In the genomic region with DNA sequence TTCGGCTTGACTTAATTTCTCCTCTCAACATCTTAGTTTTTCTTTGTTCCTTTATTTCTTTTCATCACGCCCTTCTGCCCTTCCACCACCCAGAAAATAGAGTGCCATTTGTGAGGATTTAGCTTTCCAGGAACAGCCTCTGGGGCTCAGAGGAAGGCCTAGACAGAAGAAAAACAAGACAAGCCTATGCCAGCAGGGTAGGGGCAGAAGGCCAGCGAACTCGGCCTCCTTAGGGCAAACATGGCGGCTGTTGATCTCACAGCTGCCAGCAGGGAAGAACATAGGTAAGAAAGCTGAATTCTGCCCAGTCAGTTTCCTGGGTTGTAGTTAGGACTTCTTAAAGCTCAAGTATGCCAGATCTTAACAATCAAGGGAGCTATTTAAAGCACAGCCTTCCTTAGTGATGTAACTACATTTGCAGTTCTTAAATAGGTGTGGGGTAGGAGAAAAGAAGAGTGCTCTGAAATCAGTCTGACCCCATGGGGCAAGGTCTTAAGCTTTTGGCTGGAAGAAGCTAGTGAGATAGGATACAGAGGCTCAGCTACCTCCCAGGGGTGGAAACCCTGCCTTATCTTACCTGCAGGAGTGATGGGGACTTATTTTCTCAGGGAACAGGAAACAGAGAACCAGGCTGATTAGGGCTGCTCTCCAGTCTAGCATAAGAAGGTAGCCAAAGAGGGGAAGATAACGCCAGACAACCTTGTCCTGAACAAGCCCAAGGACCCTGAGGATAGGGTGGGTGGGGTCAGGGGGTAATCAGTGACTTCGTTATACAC, we compare ENCODE assay signal across 21 mouse cellular contexts.
DNase-seq lines count a peak whose midpoint lies in the region; ATAC-seq and TF ChIP-seq lines count a peak whose summit lies in the region.
"Had no signal": no experiment of that assay in that cellular context is flagged by ENCODE, and none has a peak within 500 bp of the region (broad histone marks: within the 10 kb centered on the region; RNA-seq: fewer than 3 reads in every experiment).

No protein-coding gene starts in this region.

- 58% methylated on average over 7 of the region's 7 CpGs for WGBS in heart, embryonic 10.5 days
- 75% methylated on average over 7 of the region's 7 CpGs for WGBS in heart, postnatal 0 days
- 61% methylated on average over 7 of the region's 7 CpGs for WGBS in embryonic facial prominence, embryonic 10.5 days

- TF ChIP-seq CTCF in heart, postnatal 0 days (IDR thresholded peaks at IDR 0.05; ENCODE audit: low read depth): no peak

- H3K27ac ChIP-seq in heart, embryonic 10.5 days: peak overlapping the region; percentile 68
- H3K27ac ChIP-seq in heart, postnatal 0 days (ENCODE audit: low read depth): peak overlapping the region; percentile 1; the same call in 1 of the 2 replicates
- peak overlapping the region; percentile 45; the same call in 1 of the 2 replicates for H3K27ac ChIP-seq in embryonic facial prominence, embryonic 10.5 days (replicated peaks)
- H3K27ac ChIP-seq: embryonic facial prominence, embryonic 13.5 days; forebrain, embryonic 13.5 days; gastrocnemius, adult 2 months; hindbrain, embryonic 12.5 days; limb, embryonic 13.5 days; midbrain, embryonic 13.5 days; stomach, embryonic 15.5 days had no signal

- H3K9ac ChIP-seq in heart, postnatal 0 days (replicated peaks; ENCODE audit: low read depth, low read length): no peak overlapping the region
- H3K9ac ChIP-seq: embryonic facial prominence, embryonic 13.5 days; forebrain, embryonic 13.5 days; hindbrain, embryonic 12.5 days; limb, embryonic 13.5 days; midbrain, embryonic 13.5 days; stomach, embryonic 15.5 days had no signal

- TF ChIP-seq EP300 in heart, postnatal 0 days (IDR thresholded peaks at IDR 0.05; ENCODE audit: low read depth): no peak

- ATAC-seq in heart, postnatal 0 days (ENCODE audit: insufficient read depth, low read depth): no peak
- ATAC-seq: activated CD4-positive, CD25-positive, alpha-beta regulatory T cell, adult 4 months; forebrain, embryonic 13.5 days; midbrain, embryonic 13.5 days had no signal

- H3K4me1 ChIP-seq in heart, embryonic 10.5 days: peaks cover 21% of the 10 kb centered on the region
- peaks cover 25% of the 10 kb centered on the region for H3K4me1 ChIP-seq in heart, postnatal 0 days (ENCODE audit: control insufficient read depth, insufficient read depth)
- peaks cover 6% of the 10 kb centered on the region; the same call in 1 of the 2 replicates for H3K4me1 ChIP-seq in embryonic facial prominence, embryonic 10.5 days
- H3K4me1 ChIP-seq: embryonic facial prominence, embryonic 13.5 days; hindbrain, embryonic 12.5 days; limb, embryonic 13.5 days; midbrain, embryonic 13.5 days; stomach, embryonic 15.5 days had no signal

- DNase-seq in adrenal gland, postnatal 10 days: peak; percentile 44
- no peak for DNase-seq in adrenal gland, adult 8-10 months
- no peak for DNase-seq in heart, embryonic 10.5 days (ENCODE audit: low spot score)
- no peak for DNase-seq in heart, adult 18-20 months
- no peak for DNase-seq in heart, postnatal 0 days (ENCODE audit: low spot score)
- no peak for DNase-seq in heart, postnatal 25 days (ENCODE audit: low spot score)
- DNase-seq in embryonic facial prominence, embryonic 10.5 days (ENCODE audit: low spot score): no peak
- DNase-seq: cerebellum, adult 11-12 months; gastrocnemius, adult 2 months; kidney, adult 11 months; kidney, postnatal 4 days; thymus, postnatal 25 days had no signal

- H3K27me3 ChIP-seq in heart, embryonic 10.5 days (ENCODE audit: insufficient read depth, poor library complexity, severe bottlenecking): no peaks in the 10 kb centered on the region
- H3K27me3 ChIP-seq in heart, postnatal 0 days (ENCODE audit: control insufficient read depth, insufficient read depth, low read length): no peaks in the 10 kb centered on the region
- H3K27me3 ChIP-seq in embryonic facial prominence, embryonic 10.5 days (replicated peaks; ENCODE audit: low read depth, poor library complexity, severe bottlenecking): no peaks in the 10 kb centered on the region
- H3K27me3 ChIP-seq: embryonic facial prominence, embryonic 13.5 days; forebrain, embryonic 13.5 days; hindbrain, embryonic 12.5 days; limb, embryonic 13.5 days; megakaryocyte, embryonic 14.5 days; midbrain, embryonic 13.5 days; stomach, embryonic 15.5 days had no signal

- H3K4me3 ChIP-seq in heart, embryonic 10.5 days: no peak overlapping the region
- H3K4me3 ChIP-seq in heart, postnatal 0 days (ENCODE audit: low read depth, low read length): no peak overlapping the region
- no peak overlapping the region for H3K4me3 ChIP-seq in embryonic facial prominence, embryonic 10.5 days
- H3K4me3 ChIP-seq: embryonic facial prominence, embryonic 13.5 days; erythroblast, embryonic 14.5 days; forebrain, embryonic 13.5 days; gastrocnemius, adult 2 months; hindbrain, embryonic 12.5 days; limb, embryonic 13.5 days; midbrain, embryonic 13.5 days; stomach, embryonic 15.5 days had no signal

- intact Hi-C loops in heart, postnatal 25 days (cut with DNase I): no loop called here

- no peaks in the 10 kb centered on the region for H3K9me3 ChIP-seq in heart, embryonic 10.5 days
- H3K9me3 ChIP-seq in heart, postnatal 0 days (replicated peaks; ENCODE audit: control insufficient read depth, low read length): no peaks in the 10 kb centered on the region
- no peaks in the 10 kb centered on the region for H3K9me3 ChIP-seq in embryonic facial prominence, embryonic 10.5 days
- H3K9me3 ChIP-seq: embryonic facial prominence, embryonic 13.5 days; forebrain, embryonic 13.5 days; hindbrain, embryonic 12.5 days; limb, embryonic 13.5 days; megakaryocyte, embryonic 14.5 days; midbrain, embryonic 13.5 days; stomach, embryonic 15.5 days had no signal

- H3K36me3 ChIP-seq in heart, embryonic 10.5 days: no peaks in the 10 kb centered on the region
- no peaks in the 10 kb centered on the region for H3K36me3 ChIP-seq in heart, postnatal 0 days (replicated peaks; ENCODE audit: control insufficient read depth, insufficient read depth, low read length)
- no peaks in the 10 kb centered on the region for H3K36me3 ChIP-seq in embryonic facial prominence, embryonic 10.5 days (replicated peaks)
- H3K36me3 ChIP-seq: embryonic facial prominence, embryonic 13.5 days; hindbrain, embryonic 12.5 days; limb, embryonic 13.5 days; midbrain, embryonic 13.5 days; stomach, embryonic 15.5 days had no signal

- H3K4me2 ChIP-seq in heart, postnatal 0 days (ENCODE audit: low read depth, low read length): no peak overlapping the region
- H3K4me2 ChIP-seq: embryonic facial prominence, embryonic 13.5 days; forebrain, embryonic 13.5 days; hindbrain, embryonic 12.5 days; limb, embryonic 13.5 days; midbrain, embryonic 13.5 days; stomach, embryonic 15.5 days had no signal

Comparison
In these comparisons a context has a peak if more than half of its experiments do, and no peak if none do; other contexts are left out.
1. H3K27ac ChIP-seq: peak in every context shown above with its lines; median percentile 68 in heart, embryonic 10.5 days; 45 in embryonic facial prominence, embryonic 10.5 days; 1 in heart, postnatal 0 days.